Mouse (Mus musculus): ENCODE measurements around the gene Vegfc. TPM values are rescaled to one million over a fixed set of nuclear protein-coding genes. Genes with fewer than 3 reads are reported as not detected.

Gene Vegfc
- 22.8 and 24.4 TPM in 2 replicates for polyA plus RNA-seq (2015; fragmentation: Nextera tagmentation; extraction: Ambion mirVana)

- DNase-seq (ENCODE audit: low spot score): peak; percentile 55
- H3K9ac ChIP-seq (replicated peaks; ENCODE audit: low read depth): peak within 1 kb of the TSS; percentile 46
- H3K4me3 ChIP-seq (ENCODE audit: low read depth, low read length): peak within 1 kb of the TSS; percentile 81
- 3% methylated on average over 45 of the region's 79 CpGs for WGBS
- H3K27ac ChIP-seq (ENCODE audit: low read length): peak within 1 kb of the TSS; percentile 45
- no peaks in the 10 kb centered on the region for H3K4me1 ChIP-seq (ENCODE audit: insufficient read depth, low read depth, low read length)
- TF ChIP-seq CTCF (IDR thresholded peaks at IDR 0.05): no peak
- no peak for TF ChIP-seq EP300 (IDR thresholded peaks at IDR 0.05)
- no peaks in the 10 kb centered on the region for H3K9me3 ChIP-seq (ENCODE audit: low read length)
- no peaks in the 10 kb centered on the region for H3K27me3 ChIP-seq (replicated peaks; ENCODE audit: insufficient read depth, low read length)
- H3K4me2 ChIP-seq (replicated peaks; ENCODE audit: low read depth, low read length): peak within 1 kb of the TSS; percentile 88
- ATAC-seq: peak; percentile 61
- no peaks in the 10 kb centered on the region for H3K36me3 ChIP-seq (ENCODE audit: insufficient read depth, low read length)
Measured at GRCm38 (mm10) chr8:54077271-54078120, at the start of gene Vegfc. Gene Vegfc (plus strand): TSS chr8:54077606.

DNA sequence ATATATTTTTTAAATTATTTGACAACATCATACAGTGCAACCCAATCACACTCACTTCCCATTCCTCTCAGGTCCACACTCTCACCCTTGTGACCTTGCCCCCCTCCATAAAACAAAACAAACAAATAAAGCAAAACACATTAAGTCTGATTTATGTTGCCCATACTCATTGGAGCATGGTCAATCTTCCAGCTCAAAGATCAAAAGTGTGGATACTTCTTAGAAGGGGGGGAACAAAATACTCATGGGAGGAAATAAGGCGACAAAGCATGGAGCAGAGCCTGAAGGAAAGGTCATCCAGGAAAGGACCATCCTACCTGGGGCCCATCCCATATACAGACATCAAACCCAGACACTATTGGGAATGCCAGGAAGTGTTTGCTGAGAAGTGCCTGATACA lies 42.8 kb upstream of the Vegfc start:
- H3K9ac ChIP-seq (replicated peaks; ENCODE audit: low read depth): no peak overlapping the region
- no peak overlapping the region for H3K27ac ChIP-seq (ENCODE audit: low read length)
- TF ChIP-seq EP300 (IDR thresholded peaks at IDR 0.05) (no peak), CTCF (IDR thresholded peaks at IDR 0.05) (no peak)
- no peaks in the 10 kb centered on the region for H3K27me3 ChIP-seq (replicated peaks; ENCODE audit: insufficient read depth, low read length)
- H3K4me2 ChIP-seq (replicated peaks; ENCODE audit: low read depth, low read length): no peak overlapping the region
- no peak for ATAC-seq
- 96% methylated on average over 1 of the region's 1 CpGs for WGBS
- H3K36me3 ChIP-seq (ENCODE audit: insufficient read depth, low read length): no peaks in the 10 kb centered on the region
- H3K4me3 ChIP-seq (ENCODE audit: low read depth, low read length): no peak overlapping the region
- H3K9me3 ChIP-seq (ENCODE audit: low read length): no peaks in the 10 kb centered on the region
- H3K4me1 ChIP-seq (ENCODE audit: insufficient read depth, low read depth, low read length): no peaks in the 10 kb centered on the region
- DNase-seq (ENCODE audit: low spot score): no peak

DNA sequence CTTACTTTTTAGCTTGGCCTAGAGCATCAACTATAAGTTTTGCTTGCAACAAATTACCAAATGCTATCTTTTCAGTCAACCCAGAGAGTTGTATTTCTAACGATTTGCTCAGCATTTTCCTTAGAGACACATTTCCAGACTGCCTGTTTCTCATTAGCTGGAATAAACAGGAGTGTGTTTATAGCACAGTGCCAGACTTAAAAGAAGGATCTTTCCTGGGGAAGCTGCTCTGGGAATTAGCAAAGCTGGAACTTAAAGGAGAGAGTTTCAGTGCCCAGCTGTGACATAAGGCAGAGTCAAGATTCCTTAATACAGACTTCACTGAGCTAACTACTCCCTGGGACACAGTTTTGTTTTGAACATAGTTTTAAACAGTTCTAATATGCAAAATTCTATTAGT lies 34.8 kb upstream of the Vegfc start:
- H3K27me3 ChIP-seq (replicated peaks; ENCODE audit: insufficient read depth, low read length): no peaks in the 10 kb centered on the region
- ATAC-seq: no peak
- H3K9me3 ChIP-seq (ENCODE audit: low read length): no peaks in the 10 kb centered on the region
- H3K4me2 ChIP-seq (replicated peaks; ENCODE audit: low read depth, low read length): no peak overlapping the region
- no peaks in the 10 kb centered on the region for H3K36me3 ChIP-seq (ENCODE audit: insufficient read depth, low read length)
- TF ChIP-seq CTCF (IDR thresholded peaks at IDR 0.05) (no peak), EP300 (IDR thresholded peaks at IDR 0.05) (no peak)
- no peak overlapping the region for H3K27ac ChIP-seq (ENCODE audit: low read length)
- H3K4me1 ChIP-seq (ENCODE audit: insufficient read depth, low read depth, low read length): no peaks in the 10 kb centered on the region
- WGBS: 21% methylated on average over 1 of the region's 1 CpGs
- no peak overlapping the region for H3K4me3 ChIP-seq (ENCODE audit: low read depth, low read length)
- no peak for DNase-seq (ENCODE audit: low spot score)
- no peak overlapping the region for H3K9ac ChIP-seq (replicated peaks; ENCODE audit: low read depth)

GRCm38 (mm10) chr8:54043468-54043867 lies 33.9 kb upstream of the Vegfc start:
- H3K9ac ChIP-seq (replicated peaks; ENCODE audit: low read depth): no peak overlapping the region
- H3K4me3 ChIP-seq (ENCODE audit: low read depth, low read length): no peak overlapping the region
- H3K4me1 ChIP-seq (ENCODE audit: insufficient read depth, low read depth, low read length): no peaks in the 10 kb centered on the region
- no peaks in the 10 kb centered on the region for H3K9me3 ChIP-seq (ENCODE audit: low read length)
- no peak overlapping the region for H3K4me2 ChIP-seq (replicated peaks; ENCODE audit: low read depth, low read length)
- ATAC-seq (no peak), DNase-seq (ENCODE audit: low spot score) (no peak)
- no peak for TF ChIP-seq EP300 (IDR thresholded peaks at IDR 0.05)
- TF ChIP-seq CTCF (IDR thresholded peaks at IDR 0.05): peak; percentile 44
- 74% methylated on average over 1 of the region's 1 CpGs for WGBS
- no peak overlapping the region for H3K27ac ChIP-seq (ENCODE audit: low read length)
- no peaks in the 10 kb centered on the region for H3K27me3 ChIP-seq (replicated peaks; ENCODE audit: insufficient read depth, low read length)
- no peaks in the 10 kb centered on the region for H3K36me3 ChIP-seq (ENCODE audit: insufficient read depth, low read length)

DNA sequence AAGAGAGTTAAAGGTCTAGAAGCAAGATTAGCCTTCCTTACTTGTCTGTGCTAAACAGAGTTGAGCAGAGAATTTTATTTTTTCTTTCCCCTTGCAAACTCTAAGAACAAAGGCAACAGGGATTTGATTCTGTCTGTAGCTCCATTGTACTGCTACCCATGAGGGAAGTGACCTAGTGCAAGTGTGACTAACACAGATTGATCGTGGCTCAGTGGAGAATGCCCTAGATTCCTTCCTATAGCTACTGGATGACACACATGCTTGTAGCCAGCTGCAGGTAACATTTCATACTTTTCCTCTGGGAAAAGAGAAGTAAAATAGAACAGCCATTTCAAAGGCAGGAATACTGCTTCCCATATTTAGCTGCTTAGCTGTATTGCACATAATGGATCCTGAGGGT lies 24.2 kb upstream of the Vegfc start:
- ATAC-seq: no peak

GRCm38 (mm10) chr8:54065492-54065891 lies 11.9 kb upstream of the Vegfc start:
- no peak for ATAC-seq
- H3K9me3 ChIP-seq (ENCODE audit: low read length): no peaks in the 10 kb centered on the region
- 21% methylated on average over 4 of the region's 4 CpGs for WGBS
- H3K27me3 ChIP-seq (replicated peaks; ENCODE audit: insufficient read depth, low read length): no peaks in the 10 kb centered on the region
- no peak overlapping the region for H3K4me3 ChIP-seq (ENCODE audit: low read depth, low read length)
- no peaks in the 10 kb centered on the region for H3K4me1 ChIP-seq (ENCODE audit: insufficient read depth, low read depth, low read length)
- TF ChIP-seq EP300 (IDR thresholded peaks at IDR 0.05) (no peak), CTCF (IDR thresholded peaks at IDR 0.05) (no peak)
- H3K4me2 ChIP-seq (replicated peaks; ENCODE audit: low read depth, low read length): no peak overlapping the region
- H3K36me3 ChIP-seq (ENCODE audit: insufficient read depth, low read length): no peaks in the 10 kb centered on the region
- no peak overlapping the region for H3K9ac ChIP-seq (replicated peaks; ENCODE audit: low read depth)
- no peak for DNase-seq (ENCODE audit: low spot score)
- H3K27ac ChIP-seq (ENCODE audit: low read length): no peak overlapping the region

More for the DNA sequence above, 24.2 kb upstream of the Vegfc start:
- 26% methylated on average over 1 of the region's 1 CpGs for WGBS
- Histone ChIP-seq H3K27ac (ENCODE audit: low read length) (no peak overlapping the region), H3K4me3 (ENCODE audit: low read depth, low read length) (no peak overlapping the region), H3K36me3 (ENCODE audit: insufficient read depth, low read length) (no peaks in the 10 kb centered on the region), H3K27me3 (replicated peaks; ENCODE audit: insufficient read depth, low read length) (no peaks in the 10 kb centered on the region), H3K9ac (replicated peaks; ENCODE audit: low read depth) (no peak overlapping the region), H3K4me2 (replicated peaks; ENCODE audit: low read depth, low read length) (no peak overlapping the region), H3K9me3 (ENCODE audit: low read length) (no peaks in the 10 kb centered on the region), H3K4me1 (ENCODE audit: insufficient read depth, low read depth, low read length) (no peaks in the 10 kb centered on the region)
- no peak for TF ChIP-seq CTCF (IDR thresholded peaks at IDR 0.05)
- no peak for TF ChIP-seq EP300 (IDR thresholded peaks at IDR 0.05)
- DNase-seq (ENCODE audit: low spot score): no peak

Data from lung, postnatal 0 days (tissue).